Mouse (Mus musculus) heart, postnatal 0 days (tissue): ENCODE measurements around the gene Sema3a.

Experiments
- CTCF ChIP-seq: IDR thresholded peaks from 2 replicates; pipeline ENCODE4 v1.5.1; 2016; ENCODE audit warnings: antibody characterized with exemption, control low read depth, low read depth
- EP300 ChIP-seq: IDR thresholded peaks from 2 replicates; pipeline ENCODE4 v1.6.1; 2016; ENCODE audit warnings: antibody characterized with exemption, low read depth

GRCm38 (mm10) chr5:13612088-13612487 is 486.9 kb downstream of the Sema3a start:
- TF ChIP-seq CTCF (no peak), EP300 (no peak)
